Mouse (Mus musculus) thymus, postnatal 36 days (tissue): Measurements from ENCODE around the gene Gm26602.

Experiments
- DNase-seq, 2 experiments: peaks; one replicate each; pipeline ENCODE4 v3.0.0; 2022; ENCODE audit warnings: mixed read lengths in 2 of 2

The Gm26602 gene

DNA sequence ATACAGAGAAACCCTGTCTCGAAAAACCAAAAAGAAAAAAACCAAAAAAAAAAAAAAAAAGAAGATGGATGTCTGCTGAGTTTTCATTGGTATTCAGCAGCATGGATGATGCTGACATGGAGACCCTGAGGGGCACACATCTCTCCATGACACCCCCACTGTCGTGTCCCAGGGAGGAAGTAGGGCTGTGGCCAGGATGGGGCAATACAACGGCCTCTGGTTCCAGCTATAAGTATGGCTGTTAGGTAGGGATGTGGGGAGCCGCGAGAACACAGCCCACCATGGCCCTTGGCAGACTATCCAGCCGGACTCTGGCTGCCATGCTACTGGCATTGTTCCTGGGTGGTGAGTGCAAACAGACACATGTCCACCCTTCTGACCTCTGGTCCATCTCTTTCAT lies 24.6 kb upstream of the Gm26602 start, which contains the start of gene Elane:
Elane (plus strand) TSS at position 194 of the 400 bp plus-strand sequence.
- no peak for DNase-seq

DNA sequence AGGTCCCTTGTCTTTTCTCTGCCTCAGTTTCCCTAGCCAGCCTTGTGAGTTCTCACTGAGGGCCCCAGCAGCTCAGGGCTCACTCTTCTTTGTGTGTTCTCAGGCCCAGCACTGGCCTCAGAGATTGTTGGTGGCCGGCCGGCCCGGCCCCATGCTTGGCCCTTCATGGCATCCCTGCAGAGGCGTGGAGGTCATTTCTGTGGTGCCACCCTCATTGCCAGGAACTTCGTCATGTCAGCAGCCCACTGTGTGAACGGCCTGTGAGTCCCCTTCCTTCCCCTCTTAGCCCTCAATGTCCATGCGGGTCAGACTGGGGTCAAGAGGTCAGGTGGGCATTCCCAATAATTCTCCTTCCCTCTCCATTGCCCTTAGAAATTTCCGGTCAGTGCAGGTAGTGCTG lies 24.0 kb upstream of the Gm26602 start:
- no peak for DNase-seq

GRCm38 (mm10) chr10:79889386-79889785 lies 21.3 kb upstream of the Gm26602 start:
- DNase-seq, result no peak

- DNase-seq, result no peak
Measured at GRCm38 (mm10) chr10:79890670-79891069, 20.0 kb upstream of the Gm26602 start, which contains the start of gene Cfd. Gene Cfd (plus strand): TSS chr10:79890853.

- DNase-seq, result peak; percentile 82 to 84
Measured at GRCm38 (mm10) chr10:79892451-79893118, 18.1 kb upstream of the Gm26602 start.

GRCm38 (mm10) chr10:79896306-79896705 lies 14.3 kb upstream of the Gm26602 start:
- no peak for DNase-seq

DNA sequence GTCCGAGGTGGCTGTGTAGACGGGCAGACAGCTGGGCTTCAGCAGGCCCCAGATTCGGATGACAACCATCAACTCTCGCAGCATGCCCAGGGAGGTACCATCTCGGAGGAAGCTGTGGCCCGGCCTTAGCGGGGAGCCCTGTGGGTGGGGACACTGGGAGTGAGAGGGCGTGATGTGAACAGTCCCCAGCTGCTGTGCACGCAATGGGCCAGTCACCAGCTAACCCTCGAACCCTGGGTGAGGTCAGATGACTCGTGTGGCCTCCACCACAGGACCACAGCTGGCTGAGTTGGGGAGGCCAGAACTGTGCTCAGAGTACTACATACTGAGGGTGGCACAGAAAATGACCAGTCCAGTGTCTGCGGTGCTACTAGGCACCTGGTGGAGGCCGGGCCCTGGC lies 13.8 kb upstream of the Gm26602 start:
- DNase-seq, result no peak

- no peak for DNase-seq
Measured at GRCm38 (mm10) chr10:79897316-79898245, 13.1 kb upstream of the Gm26602 start.

- DNase-seq, result no peak
Measured at GRCm38 (mm10) chr10:79900951-79901410, 9.7 kb upstream of the Gm26602 start.

DNA sequence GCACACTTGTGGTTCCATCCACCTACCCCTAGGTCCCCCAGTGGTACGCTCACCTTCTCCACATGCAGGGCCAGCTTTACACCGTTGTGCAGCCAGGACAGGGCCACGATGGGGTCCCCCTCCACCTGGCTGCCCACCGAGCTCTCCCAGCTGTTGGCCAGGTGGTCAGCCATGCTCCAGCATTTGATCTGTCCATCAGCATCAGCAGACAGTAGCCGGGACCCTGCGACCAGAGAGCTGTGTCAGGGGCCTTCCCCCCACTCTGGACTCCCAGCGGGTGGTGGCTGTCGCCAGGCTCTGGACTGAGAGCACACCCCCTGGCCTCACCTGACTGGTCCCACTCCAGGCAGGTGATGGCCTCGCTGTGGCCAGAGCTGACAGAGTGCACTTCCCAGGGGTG lies 3.9 kb upstream of the Gm26602 start:
- DNase-seq, result no peak

DNA sequence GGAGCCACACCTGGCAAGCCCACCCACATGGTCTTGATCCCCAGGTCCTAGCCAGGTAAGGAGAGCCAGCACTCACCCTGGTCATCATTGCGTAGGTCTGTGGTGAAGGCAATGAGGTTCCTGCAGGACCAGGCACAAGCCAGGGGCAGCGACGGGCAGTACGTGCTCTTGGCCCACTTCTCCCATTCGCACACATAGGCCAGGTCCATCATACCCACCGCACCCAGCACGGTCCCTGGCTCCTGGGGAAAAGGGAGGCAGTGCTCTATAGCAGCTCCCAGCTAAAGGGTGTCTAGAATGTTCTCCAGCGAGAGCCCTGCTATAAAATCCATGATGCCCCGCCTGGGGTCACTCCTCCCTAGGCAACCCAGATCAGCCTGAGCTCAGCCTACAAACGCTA lies 3.2 kb upstream of the Gm26602 start:
- no peak for DNase-seq

DNA sequence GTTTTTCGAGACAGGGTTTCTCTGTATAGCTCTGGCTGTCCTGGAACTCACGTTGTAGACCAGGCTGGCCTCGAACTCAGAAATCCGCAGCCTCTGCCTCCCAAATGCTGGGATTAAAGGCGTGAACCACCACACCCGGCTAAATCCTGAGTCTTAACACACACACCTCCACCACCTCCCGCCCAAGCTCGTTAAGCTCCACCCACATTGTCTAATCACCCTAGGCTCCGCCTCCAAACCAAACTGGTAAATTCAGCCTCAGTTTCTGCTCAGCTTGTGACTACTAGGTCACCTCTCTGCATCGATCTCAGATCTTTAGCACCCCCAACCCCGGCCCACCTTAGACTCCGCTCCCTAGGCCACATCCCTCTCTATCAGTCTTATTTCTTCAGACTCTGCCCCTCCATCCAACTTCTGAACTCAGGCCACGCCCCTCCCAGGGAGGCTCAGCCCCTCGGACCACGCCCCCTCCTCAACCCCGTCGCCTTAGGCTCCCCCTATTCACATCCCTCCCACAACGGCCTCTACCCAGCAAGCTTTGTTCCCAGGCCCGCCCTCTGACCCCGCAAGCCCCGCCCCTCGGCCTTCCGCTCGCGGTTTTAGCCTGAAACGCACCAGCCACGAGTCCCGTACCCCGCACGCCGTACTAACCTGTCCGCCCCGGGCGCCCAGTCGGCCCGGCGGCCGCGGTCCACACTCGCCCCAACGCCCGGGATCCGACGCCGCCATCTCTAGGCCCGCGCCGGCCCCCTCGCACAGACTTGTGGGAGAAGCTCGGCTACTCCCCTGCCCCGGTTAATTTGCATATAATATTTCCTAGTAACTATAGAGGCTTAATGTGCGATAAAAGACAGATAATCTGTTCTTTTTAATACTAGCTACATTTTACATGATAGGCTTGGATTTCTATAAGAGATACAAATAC lies 2.2 kb upstream of the Gm26602 start, which contains the start of gene Med16:
Med16 (minus strand) TSS at position 757 of the 925 bp plus-strand sequence.
- DNase-seq, result peak; percentile 98 to 99

DNA sequence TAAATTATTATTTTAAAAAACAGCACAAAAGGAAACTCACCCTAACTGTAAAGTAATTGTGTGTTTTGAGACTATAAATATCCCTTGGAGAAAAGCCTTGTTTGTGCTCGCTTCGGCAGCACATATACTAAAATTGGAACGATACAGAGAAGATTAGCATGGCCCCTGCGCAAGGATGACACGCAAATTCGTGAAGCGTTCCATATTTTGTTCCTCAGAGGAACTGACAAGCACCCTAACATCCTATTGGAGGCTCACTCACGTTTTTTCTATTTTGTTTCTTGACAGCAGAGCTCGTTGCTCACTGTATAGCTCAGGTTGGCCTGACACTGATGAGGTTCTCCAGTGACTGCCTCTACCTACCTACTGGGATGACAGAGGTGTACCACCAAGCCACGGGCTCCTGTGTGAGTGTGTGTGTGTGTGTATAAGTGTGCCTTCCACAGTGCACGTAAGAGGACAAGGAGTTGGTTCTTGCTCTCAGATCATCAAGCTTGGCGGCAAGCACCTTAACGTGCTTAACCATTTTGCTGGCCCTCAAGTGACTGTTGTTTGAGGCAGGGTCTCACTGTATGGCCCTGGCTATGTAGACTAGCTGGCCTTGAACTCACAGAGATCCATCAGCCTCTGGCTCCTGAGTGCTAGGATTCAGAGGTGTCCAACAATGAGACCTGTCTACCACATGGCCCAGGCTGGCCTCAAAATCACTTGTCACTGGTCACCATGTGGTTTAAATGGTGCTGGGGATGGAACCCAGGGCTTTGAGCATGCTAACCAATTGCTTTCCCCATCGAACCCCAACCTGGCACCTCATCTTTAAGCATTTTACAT lies 1.3 kb upstream of the Gm26602 start:
- DNase-seq, result no peak

DNA sequence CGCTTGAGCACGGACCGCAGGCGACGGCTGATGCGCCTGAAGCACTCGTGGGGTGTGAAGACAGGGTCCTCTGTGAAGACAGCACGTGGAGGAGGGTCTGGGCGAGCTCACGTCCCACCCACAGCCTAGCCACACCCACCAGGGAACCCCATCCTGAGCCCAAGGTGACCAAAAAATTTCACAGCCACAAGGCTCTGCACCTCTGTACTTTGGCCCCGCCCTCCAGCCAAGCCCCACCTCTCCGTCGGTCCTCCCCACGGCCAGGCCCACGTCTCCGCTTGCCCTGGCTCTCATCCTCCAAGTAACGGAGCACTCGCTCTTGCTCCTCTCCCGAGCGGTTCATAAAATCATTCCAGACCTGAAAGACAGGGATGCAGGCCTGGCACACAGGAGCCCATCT lies 1.8 kb downstream of the Gm26602 start:
- no peak for DNase-seq

- DNase-seq, result no peak
Measured at GRCm38 (mm10) chr10:79914131-79914947, 3.7 kb downstream of the Gm26602 start.

- DNase-seq, result no peak
Measured at GRCm38 (mm10) chr10:79914948-79915596, 4.4 kb downstream of the Gm26602 start.

GRCm38 (mm10) chr10:79916081-79916480 lies 5.4 kb downstream of the Gm26602 start:
- no peak for DNase-seq

DNA sequence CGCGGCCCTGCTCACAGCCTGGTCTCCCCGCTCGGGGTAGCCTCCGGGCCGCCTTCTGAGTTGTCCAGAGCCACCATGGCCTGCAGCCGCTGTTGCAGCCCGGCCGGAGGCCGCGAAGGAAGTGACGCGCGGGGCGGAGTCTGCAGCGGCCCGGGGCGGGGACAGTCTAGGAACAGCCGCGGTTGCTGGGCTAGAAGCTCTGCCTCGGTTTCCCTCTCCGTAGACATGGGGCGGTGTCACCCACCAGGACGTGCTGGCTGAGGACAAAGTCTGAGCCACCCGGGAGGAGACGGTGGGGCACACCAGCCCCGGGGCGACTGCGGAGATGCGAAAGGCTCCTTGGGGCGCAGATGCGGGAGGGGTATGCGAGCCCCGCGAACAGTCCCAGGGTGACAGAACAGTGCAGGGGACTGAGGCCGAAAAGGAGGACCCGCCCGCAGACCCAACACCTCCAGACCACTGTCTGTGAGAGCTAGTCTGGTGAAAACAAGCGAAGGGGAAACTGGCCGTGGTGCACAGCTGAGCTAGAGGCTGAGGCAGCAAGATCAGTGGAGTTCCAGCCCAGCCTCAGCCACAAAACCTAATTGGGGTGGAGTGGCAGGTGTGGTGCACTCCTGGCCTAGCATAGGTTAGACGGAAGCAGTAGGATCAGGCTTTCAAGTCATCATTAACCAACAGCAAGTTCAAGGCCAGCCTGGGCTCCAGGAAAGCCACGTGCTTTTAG lies 6.3 kb downstream of the Gm26602 start, which contains the start of gene Kiss1r:
Kiss1r (plus strand) TSS at position 164 of the 724 bp plus-strand sequence.
- DNase-seq, result peak; percentile 87 to 89

- DNase-seq, result no peak
Measured at GRCm38 (mm10) chr10:79917532-79918100, 7.0 kb downstream of the Gm26602 start.
